Mouse (Mus musculus) kidney, postnatal 4 days (tissue): ENCODE measurements around the gene Gga3.

Source experiments
- DNase-seq, 2 experiments: peaks; one replicate each; pipeline ENCODE4 v3.0.0; 2021; ENCODE audit warnings: mixed read lengths in 2 of 2

Gene Gga3

GRCm38 (mm10) chr11:115555717-115556116 lies 48.1 kb downstream of the Gga3 start:
- no peak for DNase-seq

DNA sequence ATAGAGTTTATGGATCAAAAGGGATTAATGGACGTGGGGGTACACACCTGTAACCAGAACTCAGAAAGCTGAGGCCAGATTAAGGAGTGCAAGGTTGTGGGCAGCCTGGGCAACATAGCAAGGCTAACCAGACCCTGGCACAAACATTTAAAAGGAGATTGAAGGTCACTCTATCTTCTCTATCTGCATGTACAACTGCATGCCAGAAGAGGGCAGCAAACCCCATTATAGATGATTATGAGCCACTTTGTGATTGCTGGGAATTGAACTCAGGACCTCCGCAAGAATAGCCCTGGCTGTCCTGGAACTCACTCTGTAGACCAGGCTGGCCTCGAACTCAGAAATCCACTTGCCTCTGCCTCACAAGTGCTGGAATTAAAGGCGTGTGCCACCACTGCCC lies 51.1 kb downstream of the Gga3 start:
- DNase-seq: no peak

GRCm38 (mm10) chr11:115543571-115543970 lies 60.3 kb downstream of the Gga3 start:
- no peak for DNase-seq

DNA sequence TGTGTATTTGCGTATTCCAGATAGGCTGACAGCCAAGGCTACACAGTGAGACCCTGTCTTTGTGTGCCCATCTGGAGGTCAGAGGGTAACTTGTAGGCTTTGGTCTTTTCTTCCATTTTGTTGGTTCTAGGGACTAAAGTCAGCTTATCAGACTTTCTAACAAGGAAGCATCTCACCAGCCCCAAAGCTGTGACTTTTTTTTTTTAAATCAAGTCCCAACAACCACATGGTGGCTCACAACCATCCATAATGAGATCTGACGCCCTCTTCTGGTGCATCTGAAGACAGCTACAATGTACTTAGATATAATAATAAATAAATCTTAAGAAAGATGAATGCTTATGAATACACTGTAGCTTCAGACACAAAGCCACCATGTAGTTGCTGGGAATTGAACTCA lies 65.8 kb downstream of the Gga3 start:
- DNase-seq: no peak

DNA sequence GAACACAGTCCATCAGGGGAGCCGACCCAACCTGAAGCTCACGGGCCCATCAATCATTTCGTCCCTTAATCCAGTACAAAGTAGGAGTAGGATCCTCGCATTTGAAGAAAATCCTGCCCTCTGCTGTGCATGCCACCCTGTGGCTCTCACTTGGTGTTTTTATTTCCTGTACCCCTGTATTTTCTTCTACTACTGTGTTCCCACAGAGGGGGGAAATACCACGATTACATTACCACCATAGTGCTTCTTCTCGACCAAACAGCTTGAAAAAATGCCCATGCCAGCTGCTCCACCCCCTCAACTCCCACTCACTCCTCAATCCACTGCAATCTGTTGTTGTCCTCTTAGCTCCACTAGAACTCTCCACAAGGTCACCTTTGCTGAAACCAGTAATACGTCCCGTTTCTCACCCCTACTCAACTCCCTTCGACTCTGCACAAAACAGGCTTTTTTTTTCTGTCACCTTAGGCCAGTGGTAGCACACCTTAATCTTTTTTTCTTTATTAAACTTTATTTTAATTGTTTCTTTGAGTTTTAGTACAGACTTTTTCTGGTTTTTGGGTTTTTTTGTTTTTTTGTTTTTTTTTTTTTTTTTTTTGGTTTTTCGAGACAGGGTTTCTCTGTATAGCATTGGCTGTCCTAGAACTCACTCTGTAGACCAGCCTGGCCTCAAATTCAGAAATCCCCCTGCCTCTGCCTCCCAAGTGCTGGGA lies 66.8 kb downstream of the Gga3 start:
- no peak for DNase-seq

DNA sequence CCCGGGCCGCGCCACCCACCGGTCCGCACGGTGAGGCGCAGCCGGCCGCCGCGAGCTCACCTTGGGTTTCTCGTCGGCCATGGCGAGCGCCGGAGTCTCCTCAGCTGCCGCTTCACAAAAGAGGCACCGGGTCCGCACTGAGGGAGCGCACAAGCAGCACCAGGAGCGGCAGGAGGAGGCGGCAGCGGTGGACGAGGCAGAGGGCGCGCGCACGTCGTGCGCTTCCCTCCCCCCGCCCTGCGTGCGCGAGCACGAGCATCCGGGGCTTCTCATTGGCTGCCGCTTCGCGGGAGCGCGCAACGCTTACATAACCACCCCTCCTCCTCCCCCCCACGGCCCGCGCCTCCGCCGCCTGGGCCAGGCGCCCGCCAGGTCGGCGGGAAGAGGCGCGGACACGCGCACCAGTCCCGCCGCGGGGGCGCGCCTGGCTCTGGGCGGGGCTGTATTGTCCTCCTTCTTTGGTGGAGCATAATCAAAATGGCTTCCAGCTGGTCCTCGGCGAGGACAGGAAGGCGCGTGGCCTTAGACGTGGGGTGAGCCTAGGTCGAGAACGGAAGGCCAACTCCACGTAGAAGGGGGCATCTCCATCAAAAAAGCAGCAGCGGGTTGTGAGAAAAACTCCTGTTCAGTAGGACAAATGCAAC lies 67.7 kb downstream of the Gga3 start, which contains the start of gene Sumo2:
Gene Sumo2 (minus strand): TSS at position 239 of the 644 bp plus-strand sequence.
- peak; percentile 99 to 100 for DNase-seq

GRCm38 (mm10) chr11:115535401-115536037 lies 68.3 kb downstream of the Gga3 start:
- DNase-seq: peak; percentile 78 to 89

DNA sequence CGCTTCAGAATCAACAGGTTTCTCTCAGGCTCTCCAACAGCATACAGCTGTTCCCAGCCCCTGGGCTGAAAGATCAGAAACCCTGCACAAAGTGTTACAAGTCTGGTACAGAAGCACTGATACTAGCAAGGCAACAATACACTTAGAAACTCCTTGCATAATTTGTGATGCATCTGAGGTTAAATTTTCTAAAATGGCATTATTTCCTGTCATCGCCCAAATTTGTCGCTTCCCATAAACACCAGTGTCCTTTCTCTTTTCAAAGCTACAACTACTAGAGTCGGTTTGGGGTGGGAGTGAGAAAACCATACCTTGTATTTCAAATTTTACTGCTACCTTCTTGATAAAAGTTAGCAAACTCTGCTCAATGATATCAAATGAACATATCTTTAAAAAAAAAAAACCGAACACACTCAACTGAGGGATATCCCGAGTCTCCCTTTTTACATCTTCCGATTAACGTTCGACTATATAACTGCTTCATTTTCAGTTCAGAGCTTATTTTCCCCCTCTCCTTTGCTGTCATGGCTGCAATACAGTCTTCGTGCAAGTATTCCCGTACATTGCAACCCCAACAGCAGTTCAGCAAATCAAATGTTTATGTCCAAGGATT lies 69.0 kb downstream of the Gga3 start:
- DNase-seq: no peak
